30 mouse cellular contexts compared by ENCODE assay signal in the genomic region with DNA sequence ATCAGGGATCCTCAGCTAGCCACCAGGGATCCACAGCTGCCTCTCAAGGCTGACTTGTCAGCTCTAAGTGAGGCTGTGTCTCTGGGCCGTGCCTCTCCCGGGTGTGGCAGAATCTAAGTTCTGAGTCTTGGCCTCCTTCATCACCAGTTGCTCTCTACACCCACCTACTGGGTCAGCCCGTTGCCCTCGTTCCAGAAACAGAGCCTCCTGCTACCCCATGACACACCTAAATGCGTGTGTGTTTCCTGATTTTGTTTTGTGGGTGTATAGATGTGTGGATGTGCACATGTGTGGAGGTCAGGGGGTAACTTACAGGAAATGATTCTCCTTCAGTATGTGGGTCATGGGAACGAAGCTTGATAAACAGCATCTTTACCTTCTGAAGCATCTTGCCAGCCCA. TPM values are rescaled to one million over a fixed set of nuclear protein-coding genes. Genes with fewer than 3 reads are reported as not detected.
A peak's percentile ranks its signal among the peaks of the same experiment; 100 is the strongest.
DNase-seq lines count a peak whose midpoint lies in the region; ATAC-seq and TF ChIP-seq lines count a peak whose summit lies in the region.
"Had no signal": no experiment of that assay in that cellular context is flagged by ENCODE, and none has a peak within 500 bp of the region (broad histone marks: within the 10 kb centered on the region; RNA-seq: fewer than 3 reads in every experiment).

No protein-coding gene starts in this region.

- 0 out of 2 replicates have a peak, but pooled peaks cover 8% of the 10 kb centered on the region for H3K36me3 ChIP-seq in heart, embryonic 10.5 days
- H3K36me3 ChIP-seq in thymus, adult 2 months (ENCODE audit: control insufficient read depth, insufficient read depth, low read length), result no peaks in the 10 kb centered on the region
- H3K36me3 ChIP-seq in hindbrain, embryonic 12.5 days, result 0 out of 2 replicates have a peak, but pooled peaks cover 9% of the 10 kb centered on the region
- H3K36me3 ChIP-seq: forebrain, embryonic 15.5 days; liver, embryonic 15.5 days; neural tube, embryonic 15.5 days had no signal

- H3K27ac ChIP-seq in heart, embryonic 10.5 days, result no peak overlapping the region
- H3K27ac ChIP-seq in thymus, adult 2 months (ENCODE audit: control insufficient read depth, insufficient read depth, low read length), result peak overlapping the region; percentile 98
- H3K27ac ChIP-seq in hindbrain, embryonic 12.5 days, result no peak overlapping the region
- no peak overlapping the region for H3K27ac ChIP-seq in gastrocnemius, adult 2 months
- H3K27ac ChIP-seq: embryonic facial prominence, embryonic 13.5 days; forebrain, embryonic 10.5 days; forebrain, embryonic 15.5 days; heart, embryonic 15.5 days; hindbrain, embryonic 14.5 days; left cerebral cortex, adult 2 months; limb, embryonic 12.5 days; liver, embryonic 15.5 days; neural tube, embryonic 15.5 days had no signal

- no peak overlapping the region for H3K9ac ChIP-seq in hindbrain, embryonic 12.5 days
- H3K9ac ChIP-seq: embryonic facial prominence, embryonic 13.5 days; forebrain, embryonic 15.5 days; heart, embryonic 15.5 days; hindbrain, embryonic 14.5 days; limb, embryonic 12.5 days; liver, embryonic 15.5 days; lung, embryonic 14.5 days; neural tube, embryonic 15.5 days had no signal

- peak; percentile 48; the same call in 1 of the 2 replicates for TF ChIP-seq CTCF in thymus, adult 2 months (IDR thresholded peaks at IDR 0.05; ENCODE audit: borderline replicate concordance, control insufficient read depth, extremely low read depth, insufficient read depth, low read length, poor library complexity)
- TF ChIP-seq CTCF in gastrocnemius, adult 2 months (IDR thresholded peaks at IDR 0.05), result no peak

- H3K4me2 ChIP-seq in hindbrain, embryonic 12.5 days (replicated peaks), result no peak overlapping the region
- H3K4me2 ChIP-seq: embryonic facial prominence, embryonic 13.5 days; forebrain, embryonic 15.5 days; heart, embryonic 15.5 days; hindbrain, embryonic 14.5 days; limb, embryonic 12.5 days; liver, embryonic 15.5 days; lung, embryonic 14.5 days; neural tube, embryonic 15.5 days had no signal

- DNase-seq in heart, embryonic 10.5 days (ENCODE audit: low spot score), result peak; percentile 74
- no peak for DNase-seq in heart, postnatal 25 days (ENCODE audit: low spot score)
- DNase-seq in T-cell, adult 2 months (ENCODE audit: low spot score), result peak; percentile 51
- DNase-seq in thymus, adult 2 months, result peak; percentile 51
- DNase-seq in thymus, postnatal 36 days, result peak; percentile 44 to 72
- DNase-seq in embryo, embryonic 9.5 days (ENCODE audit: extremely low spot score), result no peak
- DNase-seq in gastrocnemius, adult 2 months, result no peak
- DNase-seq: adrenal gland, adult 8-10 months; cerebellum, adult 8-10 months; cerebellum, postnatal 36 days; gastrocnemius, postnatal 36 days; heart, postnatal 4 days; kidney, adult 11 months; kidney, postnatal 14 days; layer of hippocampus, adult 9-11 months; lung, embryonic 14.5 days; lung, postnatal 14 days; retina, postnatal 1 day; right cerebral cortex, postnatal 14 days had no signal

- no peak for ATAC-seq in hindbrain, embryonic 12.5 days (ENCODE audit: low FRiP score)
- ATAC-seq: activated CD4-positive, CD25-positive, alpha-beta regulatory T cell, adult 4 months; forebrain, embryonic 15.5 days had no signal

- no peak for TF ChIP-seq POLR2A in thymus, adult 2 months (IDR thresholded peaks at IDR 0.05; ENCODE audit: control insufficient read depth, extremely low read depth, insufficient read depth, low read length, poor library complexity)

- WGBS in heart, embryonic 10.5 days, result 84% methylated on average over 6 of the region's 6 CpGs
- WGBS in thymus, adult 2 months, result 15% methylated on average over 6 of the region's 6 CpGs
- 88% methylated on average over 6 of the region's 6 CpGs for WGBS in hindbrain, embryonic 12.5 days

- intact Hi-C loops in heart, postnatal 25 days (cut with DNase I), result no loop called here
- intact Hi-C loops in gastrocnemius, adult 2 months (cut with DNase I), result no loop called here

- H3K27me3 ChIP-seq in heart, embryonic 10.5 days (ENCODE audit: insufficient read depth, poor library complexity, severe bottlenecking), result no peaks in the 10 kb centered on the region
- H3K27me3 ChIP-seq in thymus, adult 2 months (ENCODE audit: control insufficient read depth, insufficient read depth, low read length), result no peaks in the 10 kb centered on the region
- no peaks in the 10 kb centered on the region for H3K27me3 ChIP-seq in hindbrain, embryonic 12.5 days
- H3K27me3 ChIP-seq: embryonic facial prominence, embryonic 13.5 days; forebrain, embryonic 15.5 days; heart, embryonic 15.5 days; limb, embryonic 12.5 days; liver, embryonic 15.5 days; neural tube, embryonic 15.5 days had no signal

- H3K4me3 ChIP-seq in heart, embryonic 10.5 days, result no peak overlapping the region
- H3K4me3 ChIP-seq in thymus, adult 2 months (ENCODE audit: control insufficient read depth, insufficient read depth, low read length), result no peak overlapping the region
- no peak overlapping the region for H3K4me3 ChIP-seq in hindbrain, embryonic 12.5 days
- H3K4me3 ChIP-seq in gastrocnemius, adult 2 months, result no peak overlapping the region
- H3K4me3 ChIP-seq: embryonic facial prominence, embryonic 13.5 days; forebrain, embryonic 10.5 days; forebrain, embryonic 15.5 days; heart, embryonic 15.5 days; left cerebral cortex, adult 2 months; limb, embryonic 12.5 days; liver, embryonic 15.5 days; neural tube, embryonic 15.5 days had no signal

- H3K4me1 ChIP-seq in heart, embryonic 10.5 days, result peaks cover 11% of the 10 kb centered on the region; the same call in 1 of the 2 replicates
- peaks cover 26% of the 10 kb centered on the region for H3K4me1 ChIP-seq in thymus, adult 2 months (replicated peaks; ENCODE audit: control insufficient read depth, insufficient read depth, low read length)
- H3K4me1 ChIP-seq in hindbrain, embryonic 12.5 days, result peaks cover 11% of the 10 kb centered on the region; the same call in 1 of the 2 replicates
- H3K4me1 ChIP-seq: forebrain, embryonic 15.5 days; heart, embryonic 15.5 days had no signal

- H3K9me3 ChIP-seq in heart, embryonic 10.5 days, result no peaks in the 10 kb centered on the region
- 0 out of 2 replicates have a peak, but pooled peaks cover 3% of the 10 kb centered on the region for H3K9me3 ChIP-seq in hindbrain, embryonic 12.5 days (replicated peaks)
- H3K9me3 ChIP-seq: embryonic facial prominence, embryonic 13.5 days; forebrain, embryonic 15.5 days; heart, embryonic 15.5 days; limb, embryonic 12.5 days; liver, embryonic 15.5 days; neural tube, embryonic 15.5 days had no signal

RNA-seq across cellular contexts. Expression of gene Alg14, which starts 20.9 kb away (rescaled TPM):
- 40.1 and 44.5 TPM in 2 replicates for polyA plus RNA-seq in heart, embryonic 10.5 days (2016; fragmentation: Nextera tagmentation; extraction: Ambion mirVana)
- total RNA-seq in heart, postnatal 25 days (2021), result 10 to 100 TPM in 1 of 2 experiments, 1 to 10 TPM in 1; 9.9 to 15.9 TPM
- 11.8 and 14.5 TPM in 2 replicates for polyA plus RNA-seq in thymus, adult 2 months (2012; rRNA removed)
- polyA plus RNA-seq in hindbrain, embryonic 12.5 days (2016; fragmentation: Nextera tagmentation; extraction: Ambion mirVana), result 28.7 and 38.5 TPM in 2 replicates
- 1 to 10 TPM; 7.5 to 7.7 TPM for total RNA-seq in gastrocnemius, adult 2 months (2021)

RNA-seq across cellular contexts. Expression of gene Tmem56, which starts 29.5 kb away (rescaled TPM):
- 3.0 and 3.5 TPM in 2 replicates for polyA plus RNA-seq in heart, embryonic 10.5 days (2016; fragmentation: Nextera tagmentation; extraction: Ambion mirVana)
- 1 to 10 TPM in 1 of 2 experiments, under 1 TPM in 1; 0.57 to 1.4 TPM for total RNA-seq in heart, postnatal 25 days (2021)
- 0.18 and 0.20 TPM in 2 replicates for polyA plus RNA-seq in thymus, adult 2 months (2012; rRNA removed)
- 0.79 and 1.2 TPM in 2 replicates for polyA plus RNA-seq in hindbrain, embryonic 12.5 days (2016; fragmentation: Nextera tagmentation; extraction: Ambion mirVana)
- total RNA-seq in gastrocnemius, adult 2 months (2021), result 10 to 100 TPM; 44.5 to 47.4 TPM

Comparison
In these comparisons a context has a peak if more than half of its experiments do, and no peak if none do; other contexts are left out.
1. DNase-seq: peak in heart, embryonic 10.5 days (single experiment), T-cell, adult 2 months (single experiment), thymus, adult 2 months (single experiment) and thymus, postnatal 36 days (2 of 2); none in heart, postnatal 25 days (single experiment), embryo, embryonic 9.5 days (single experiment) and gastrocnemius, adult 2 months (single experiment).